Mouse (Mus musculus) brain, embryonic 18.5 days (tissue): Measurements from ENCODE around the gene Gfpt1.

Experiments used
- DNase-seq: peaks from one replicate; pipeline ENCODE4 v3.0.0-alpha.2; 2012; ENCODE audit warnings: low read depth, low spot score

The Gfpt1 gene

GRCm38 (mm10) chr6:87133966-87134546 lies 91.4 kb downstream of the Gfpt1 start:
- no peak for DNase-seq

- DNase-seq = no peak
Measured at GRCm38 (mm10) chr6:87138479-87138878, 95.8 kb downstream of the Gfpt1 start.

GRCm38 (mm10) chr6:87139796-87140553 lies 97.3 kb downstream of the Gfpt1 start:
- DNase-seq = no peak
